Mouse (Mus musculus): ENCODE data around the gene Lep. TPM values are rescaled to one million over a fixed set of nuclear protein-coding genes. Genes with fewer than 3 reads are reported as not detected.

Lep gene
- 197 TPM for polyA plus RNA-seq (2014; fragmentation: Illumina TruSeq; extraction: RNeasy Lipid Tissue Mini Kit (QIAGEN cat#74804); ENCODE audit: low read depth, low replicate concordance)

GRCm38 (mm10) chr6:29059846-29060685 is at the start of gene Lep:
Gene Lep, plus strand, starts transcription at chr6:29060220.

Other genes with a start within 250 kb of the Lep start
- gene Lrrc4, start 228.5 kb upstream of the Lep start, polyA plus RNA-seq (2014; fragmentation: Illumina TruSeq; extraction: RNeasy Lipid Tissue Mini Kit (QIAGEN cat#74804); ENCODE audit: low read depth, low replicate concordance) = 2.0 TPM
- 32.0 TPM for gene Rbm28, start 104.8 kb downstream of the Lep start, polyA plus RNA-seq (2014; fragmentation: Illumina TruSeq; extraction: RNeasy Lipid Tissue Mini Kit (QIAGEN cat#74804); ENCODE audit: low read depth, low replicate concordance)
- 0.45 TPM for gene Prrt4, start 119.4 kb downstream of the Lep start, polyA plus RNA-seq (2014; fragmentation: Illumina TruSeq; extraction: RNeasy Lipid Tissue Mini Kit (QIAGEN cat#74804); ENCODE audit: low read depth, low replicate concordance)
- 24.2 TPM for gene Impdh1, start 156.1 kb downstream of the Lep start, polyA plus RNA-seq (2014; fragmentation: Illumina TruSeq; extraction: RNeasy Lipid Tissue Mini Kit (QIAGEN cat#74804); ENCODE audit: low read depth, low replicate concordance)
- 11.6 TPM for gene Hilpda, start 212.3 kb downstream of the Lep start, polyA plus RNA-seq (2014; fragmentation: Illumina TruSeq; extraction: RNeasy Lipid Tissue Mini Kit (QIAGEN cat#74804); ENCODE audit: low read depth, low replicate concordance)
- gene Fam71f2, start 219.4 kb downstream of the Lep start, polyA plus RNA-seq (2014; fragmentation: Illumina TruSeq; extraction: RNeasy Lipid Tissue Mini Kit (QIAGEN cat#74804); ENCODE audit: low read depth, low replicate concordance) = 19.9 TPM